Mouse (Mus musculus) right cerebral cortex, postnatal 10 days (tissue): Measurements from ENCODE around the gene Prcd.
"Not testable (repeated sequence)": the region's sequence is repeated elsewhere in the genome, so short reads cannot be mapped to it uniquely, and the experiment has no call there.

Experiments used
- DNase-seq, 2 experiments: peaks; one replicate each; pipeline ENCODE4 v3.0.0; 2021; ENCODE audit warnings: low spot score in 2 of 2

The Prcd gene

GRCm38 (mm10) chr11:116668381-116668825 lies 15.1 kb downstream of the Prcd start:
- DNase-seq = no peak

GRCm38 (mm10) chr11:116668839-116669238 lies 15.5 kb downstream of the Prcd start:
- no peak for DNase-seq

GRCm38 (mm10) chr11:116669316-116669715 lies 16.0 kb downstream of the Prcd start:
- no peak for DNase-seq

- no peak for DNase-seq
Measured at GRCm38 (mm10) chr11:116669787-116670365, 16.5 kb downstream of the Prcd start.

GRCm38 (mm10) chr11:116670386-116670785 lies 17.1 kb downstream of the Prcd start:
- no peak for DNase-seq

GRCm38 (mm10) chr11:116671112-116671844 lies 17.9 kb downstream of the Prcd start:
- peak; percentile 98 to 99 for DNase-seq

GRCm38 (mm10) chr11:116671845-116672434 lies 18.6 kb downstream of the Prcd start:
- DNase-seq = no peak

GRCm38 (mm10) chr11:116672595-116672994 lies 19.3 kb downstream of the Prcd start:
- no peak for DNase-seq

GRCm38 (mm10) chr11:116673410-116673809 lies 20.1 kb downstream of the Prcd start:
- DNase-seq = no peak

- no peak for DNase-seq
Measured at GRCm38 (mm10) chr11:116674616-116675379, 21.5 kb downstream of the Prcd start.

GRCm38 (mm10) chr11:116675429-116675828 lies 22.1 kb downstream of the Prcd start:
- not testable (repeated sequence) for DNase-seq

GRCm38 (mm10) chr11:116676175-116676976 lies 23.0 kb downstream of the Prcd start:
- no peak for DNase-seq

GRCm38 (mm10) chr11:116677711-116678441 lies 24.5 kb downstream of the Prcd start:
- no peak for DNase-seq

GRCm38 (mm10) chr11:116679148-116679547 lies 25.8 kb downstream of the Prcd start:
- no peak for DNase-seq

- DNase-seq = no peak
Measured at GRCm38 (mm10) chr11:116680321-116681091, 27.2 kb downstream of the Prcd start.

- no peak for DNase-seq
Measured at GRCm38 (mm10) chr11:116681147-116681546, 27.8 kb downstream of the Prcd start.

- DNase-seq = no peak
Measured at GRCm38 (mm10) chr11:116682501-116683144, 29.3 kb downstream of the Prcd start.

- no peak for DNase-seq
Measured at GRCm38 (mm10) chr11:116683777-116684176, 30.4 kb downstream of the Prcd start.

- no peak for DNase-seq
Measured at GRCm38 (mm10) chr11:116685729-116686128, 32.4 kb downstream of the Prcd start.
